Mouse (Mus musculus) ovary, adult 18-20 months (tissue): ENCODE measurements at regions not wholly inside any gene's neighbourhood (a gene's known extent, or its start where the extent isn't known, plus 50 kb on each side); places are given as distances from the start of the nearest gene placed in this dataset.

Experiments used
- DNase-seq: peaks from one replicate; pipeline ENCODE4 v3.0.0; 2022; ENCODE audit warnings: low spot score, mixed read lengths

DNA sequence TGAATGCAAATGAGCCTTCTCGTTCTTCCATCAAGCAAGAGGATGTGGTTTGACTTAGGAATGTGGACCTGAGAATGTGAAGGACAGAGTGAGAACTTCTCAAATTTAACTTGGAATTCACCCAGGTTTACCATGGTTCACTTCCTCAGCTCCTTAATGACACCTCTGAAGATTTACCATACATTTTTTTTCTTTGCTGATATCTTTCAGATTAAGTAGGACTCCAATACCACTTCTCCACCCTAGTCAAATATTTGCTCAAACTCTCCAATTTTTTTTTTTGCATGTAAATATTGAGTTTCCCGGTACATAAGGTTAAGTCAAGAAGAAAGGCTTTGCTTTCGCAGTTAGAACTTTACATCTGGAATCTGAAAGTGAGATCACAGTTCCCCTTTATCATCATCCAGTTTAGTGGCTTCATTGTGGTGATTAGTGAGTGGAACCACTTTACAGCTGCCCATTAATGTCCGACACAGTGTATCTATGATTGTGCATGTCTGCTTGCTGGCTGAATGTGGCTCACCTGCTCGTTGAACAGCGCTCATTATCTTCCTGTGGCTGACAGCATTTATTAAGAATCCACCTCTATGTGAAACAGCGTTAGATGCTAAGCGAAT lies 446.0 kb upstream of the Adam34 start:
- no peak for DNase-seq

DNA sequence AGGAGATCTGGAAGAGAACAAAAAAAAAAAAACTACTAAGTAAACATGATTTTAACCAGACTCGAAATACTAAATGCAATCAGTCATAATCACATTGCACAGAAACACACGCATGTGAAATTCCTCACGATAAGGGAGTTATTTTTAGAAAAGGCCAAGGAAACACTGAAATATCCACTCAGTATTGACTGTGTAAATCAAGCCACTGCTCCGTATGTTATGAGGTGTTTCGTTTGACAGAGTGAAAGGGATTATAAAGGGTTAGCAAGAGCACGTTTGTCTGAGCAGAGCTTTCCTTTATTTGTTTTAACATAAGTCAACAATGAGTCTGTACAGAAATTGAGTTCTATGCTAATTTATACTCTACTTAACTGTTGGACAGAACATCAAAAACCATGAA lies 455.3 kb upstream of the Adam34 start:
- no peak for DNase-seq

DNA sequence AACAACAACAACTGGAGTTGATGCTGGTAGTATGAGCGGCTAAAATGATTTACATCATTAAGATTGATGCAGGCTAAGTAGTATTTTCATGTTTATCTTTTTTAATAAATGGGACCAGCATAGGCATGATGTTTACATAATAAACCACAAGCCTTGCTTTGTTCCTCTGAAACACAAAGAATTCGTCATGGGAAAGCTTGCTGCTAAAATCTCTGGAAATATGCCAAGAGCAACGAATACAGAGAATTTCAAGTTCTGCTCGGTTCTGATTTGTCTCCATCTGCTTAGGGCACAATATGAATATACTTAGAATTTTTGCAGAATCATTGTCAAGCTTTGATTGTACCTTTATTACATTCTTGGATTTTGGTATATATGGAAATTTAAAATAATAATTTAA lies 467.2 kb upstream of the Adam34 start:
- DNase-seq: no peak

DNA sequence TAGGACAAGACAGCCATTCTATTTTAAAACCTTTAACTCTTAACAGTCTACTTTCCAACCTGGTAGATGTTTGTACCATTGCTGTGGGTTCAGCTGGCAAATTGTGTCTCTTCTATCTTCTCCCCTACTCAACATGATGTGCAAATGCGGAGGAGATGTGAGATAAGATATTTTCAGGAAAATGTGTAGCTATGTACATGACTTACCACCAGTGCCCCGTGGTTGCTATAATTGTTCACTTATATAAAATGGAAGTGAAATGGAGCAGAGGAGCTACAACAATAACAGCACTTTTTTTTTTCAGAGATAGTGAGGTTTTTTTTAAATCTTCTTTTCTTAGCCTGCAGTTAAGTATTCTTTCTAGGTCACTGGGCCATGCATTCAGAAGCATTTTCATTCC lies 492.4 kb upstream of the Adam34 start:
- DNase-seq: no peak

DNA sequence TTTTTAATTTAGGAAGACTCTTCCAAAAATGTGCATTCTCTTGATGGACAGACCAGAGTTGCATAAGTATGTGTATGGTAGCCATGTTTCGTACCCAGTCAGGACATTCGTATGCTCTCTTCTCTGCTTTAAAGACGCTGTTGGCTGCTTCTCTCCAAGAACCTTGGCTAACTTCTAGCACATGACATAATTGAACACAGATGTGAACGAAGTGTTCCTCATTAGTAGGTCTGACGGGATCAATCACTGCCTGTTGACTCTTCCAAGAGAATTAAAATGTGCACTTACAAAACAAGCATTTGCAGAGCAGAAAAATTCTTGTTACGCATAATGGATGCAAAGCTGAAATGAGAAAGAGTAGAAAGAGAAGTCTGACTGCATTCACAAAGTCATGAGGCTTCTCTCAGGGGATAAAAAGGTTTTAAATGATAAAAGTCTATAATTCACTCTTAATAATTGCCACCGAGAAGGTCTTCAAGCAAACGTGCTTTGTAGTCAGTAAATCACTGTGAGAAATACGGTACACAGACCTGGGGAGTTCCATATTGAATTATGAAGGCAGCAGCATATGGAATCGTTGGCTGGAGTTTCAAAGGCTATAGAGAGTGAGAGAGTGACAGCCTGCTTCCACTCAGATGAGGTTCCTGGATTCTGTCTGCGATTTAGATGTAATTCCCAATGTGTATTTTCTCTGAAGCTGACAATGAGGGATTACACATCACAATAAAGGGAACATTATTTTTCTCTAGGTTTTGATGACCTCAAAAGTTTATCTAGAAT lies 496.7 kb upstream of the Adam34 start:
- DNase-seq: no peak

DNA sequence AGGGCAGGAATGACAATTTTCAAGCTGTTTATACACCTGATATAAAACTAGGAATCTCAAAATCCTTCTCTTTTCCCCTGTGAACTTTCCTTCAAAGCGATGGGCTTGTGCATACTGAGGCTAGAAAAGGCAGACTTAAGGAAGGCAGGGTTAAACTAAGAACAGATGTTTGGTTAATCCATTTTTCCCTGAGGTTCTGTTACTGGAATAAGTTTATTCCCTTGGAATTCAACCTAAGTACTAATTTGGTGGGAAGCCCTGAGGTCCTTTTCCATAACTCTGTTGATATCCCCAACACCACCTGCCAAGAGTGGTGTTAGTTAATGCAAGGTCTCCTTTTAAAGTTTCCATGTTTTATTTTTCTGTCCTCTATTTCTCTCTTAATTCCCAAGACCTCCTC lies 512.5 kb upstream of the Adam34 start:
- DNase-seq: no peak

DNA sequence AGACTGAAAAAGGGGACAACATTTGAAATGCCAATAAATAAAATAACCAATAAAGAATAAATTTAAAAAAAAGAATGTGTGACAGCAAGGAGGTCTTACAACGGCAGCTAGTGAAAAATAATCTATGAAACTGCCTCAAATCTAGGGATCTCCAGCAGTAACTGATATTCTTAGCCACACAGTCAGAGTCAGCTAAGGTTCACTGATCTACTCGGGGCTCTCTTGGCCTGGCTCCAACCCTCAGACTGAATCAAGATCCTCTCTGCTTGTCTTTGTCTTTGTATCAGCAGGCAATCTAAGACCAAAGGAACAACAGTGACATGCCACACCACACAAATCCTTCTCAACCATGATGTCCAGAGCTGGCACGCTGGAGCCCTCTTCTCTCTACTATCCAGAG lies 542.5 kb upstream of the Adam34 start:
- no peak for DNase-seq

DNA sequence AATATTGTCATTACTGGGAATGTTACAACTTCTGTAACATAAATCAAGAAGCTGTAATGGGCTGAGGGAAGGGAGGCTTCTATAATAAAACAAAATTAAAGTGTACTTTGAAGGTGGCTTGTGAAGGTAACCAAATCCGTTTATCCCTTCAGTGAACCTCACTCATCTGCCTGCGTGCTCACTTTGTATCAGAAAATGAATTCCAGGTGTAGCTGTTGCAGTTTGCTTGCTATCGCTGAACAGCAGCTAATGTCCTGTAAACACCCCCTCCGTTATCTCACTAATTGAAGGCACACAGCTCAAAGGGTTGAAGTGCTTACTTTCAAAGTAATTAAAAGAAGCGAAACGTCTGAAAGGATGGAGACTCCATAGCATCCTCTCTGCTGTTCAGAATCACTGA lies 547.2 kb upstream of the Adam34 start:
- DNase-seq: no peak

DNA sequence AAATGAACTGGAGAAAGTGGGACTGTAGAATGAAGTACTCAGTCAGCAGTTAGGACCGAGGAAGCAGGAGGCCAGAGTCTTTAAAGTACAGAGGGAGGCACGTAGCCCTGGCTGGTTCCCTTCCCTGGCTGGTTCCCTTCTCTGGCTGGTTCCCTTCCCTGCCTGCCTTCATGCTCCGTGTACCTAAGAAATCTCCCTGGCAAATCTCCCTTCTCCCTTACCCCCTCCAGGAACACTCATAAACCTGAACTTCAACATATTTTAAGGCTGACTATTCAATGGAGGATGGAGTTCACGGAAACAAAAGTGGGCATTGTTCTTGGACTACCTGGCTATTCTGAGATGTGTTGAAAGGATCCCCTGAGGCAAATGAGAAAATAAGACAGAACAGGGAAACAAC lies 551.2 kb upstream of the Adam34 start:
- no peak for DNase-seq

DNA sequence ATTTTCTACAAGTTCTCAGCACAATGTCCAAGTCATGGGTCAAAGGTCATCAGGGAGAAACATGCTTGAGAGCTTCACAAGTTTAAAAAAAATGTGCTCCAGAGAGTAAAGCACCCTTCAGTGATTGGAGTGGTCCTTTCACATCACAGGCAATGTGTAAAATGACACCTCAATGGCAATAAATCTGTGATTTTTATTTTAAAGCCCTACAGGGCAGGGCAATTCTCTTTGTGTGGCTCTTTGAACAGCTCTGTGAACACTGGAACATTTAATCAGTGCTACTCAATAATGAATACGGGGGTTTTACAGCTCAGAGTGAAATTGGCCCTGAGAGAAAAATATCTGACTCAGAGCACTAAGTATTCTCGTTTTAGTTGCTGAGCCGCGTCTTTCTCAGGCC lies 563.5 kb upstream of the Adam34 start:
- no peak for DNase-seq

DNA sequence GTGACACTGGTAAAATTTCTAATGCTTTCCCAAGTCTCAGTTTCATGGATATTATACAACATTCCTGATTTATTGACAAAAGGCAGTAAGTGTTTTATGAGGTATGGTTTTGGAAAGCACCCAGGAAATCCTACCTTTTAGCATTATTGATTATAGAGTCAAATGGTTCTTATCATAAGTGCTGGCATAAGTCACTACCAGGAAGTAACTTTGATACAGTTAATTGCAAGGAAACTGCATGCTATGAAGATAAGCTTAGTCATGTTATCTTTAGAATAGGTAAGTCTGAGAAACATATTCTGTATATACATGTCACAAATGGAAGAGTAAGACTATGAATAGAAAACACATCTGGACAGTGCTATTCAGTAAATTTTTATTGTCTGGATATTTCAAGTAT lies 608.4 kb upstream of the Adam34 start:
- no peak for DNase-seq

DNA sequence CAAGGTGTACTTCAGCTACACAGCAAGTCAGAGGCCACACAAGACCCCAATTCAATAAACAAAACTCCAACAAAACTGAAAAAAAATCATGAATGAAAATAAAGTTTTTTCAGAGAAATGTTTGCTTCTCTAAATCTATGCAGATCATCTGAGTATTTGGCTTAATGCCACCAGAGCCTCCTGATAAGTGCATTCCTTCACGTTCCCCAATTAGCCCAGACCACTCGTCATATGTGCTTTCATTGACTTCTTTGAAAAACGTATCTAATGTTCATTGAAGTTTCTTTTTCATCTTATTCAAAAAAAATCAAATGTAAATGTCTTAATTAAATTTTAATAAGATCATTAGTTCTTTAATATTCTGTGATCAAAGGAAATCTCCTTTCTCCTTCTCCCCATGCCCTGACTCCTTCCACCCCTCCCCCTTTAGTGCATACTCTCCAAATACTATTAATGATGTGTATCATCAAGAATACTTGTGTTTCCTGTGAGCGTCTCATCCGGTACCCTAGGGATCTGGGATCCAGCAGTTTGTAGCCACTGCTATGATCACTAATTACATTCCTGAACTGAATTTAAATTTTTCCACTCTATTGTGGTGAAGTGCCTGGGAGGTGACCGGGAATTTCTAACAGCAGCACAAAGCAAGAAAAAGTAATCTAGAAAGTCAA lies 600.8 kb upstream of the Fat1 start:
- no peak for DNase-seq

DNA sequence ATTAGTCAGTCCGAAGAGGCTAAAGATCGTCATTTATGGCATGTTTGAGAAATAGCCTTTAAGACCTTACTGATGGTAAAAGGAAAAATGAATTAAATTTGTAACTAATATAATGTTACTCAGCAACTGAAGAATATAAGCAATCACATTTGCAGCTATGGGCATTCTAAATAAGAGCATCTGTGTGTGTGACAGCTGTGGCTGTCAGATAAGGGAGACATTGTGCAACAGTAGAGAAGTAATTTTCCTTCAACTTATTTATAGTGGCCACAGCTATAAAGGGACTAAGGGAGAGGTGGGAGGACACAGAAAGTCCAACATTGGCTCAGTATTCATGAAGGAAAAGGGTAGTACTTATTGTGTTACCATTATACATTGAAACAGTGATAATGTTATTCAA lies 591.8 kb upstream of the Fat1 start:
- no peak for DNase-seq

DNA sequence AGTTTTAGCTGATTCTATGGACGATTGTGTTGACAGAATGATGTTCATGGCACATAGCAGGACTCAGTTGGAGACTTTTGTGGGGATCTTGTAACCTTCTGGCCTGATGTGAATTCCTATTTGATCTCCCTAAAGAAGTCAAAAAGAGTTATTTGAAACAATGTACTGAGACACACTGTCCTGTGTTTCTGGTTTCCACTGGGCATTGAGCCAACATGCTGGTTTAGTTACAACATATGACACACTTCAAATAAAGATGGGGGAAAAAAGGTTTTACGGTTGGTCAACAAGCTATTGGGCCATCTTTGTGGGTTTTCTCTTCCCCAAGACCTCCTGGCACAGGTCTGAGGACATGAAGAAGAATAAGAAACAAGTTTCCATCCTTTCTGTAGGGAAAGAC lies 591.3 kb upstream of the Fat1 start:
- DNase-seq: no peak

DNA sequence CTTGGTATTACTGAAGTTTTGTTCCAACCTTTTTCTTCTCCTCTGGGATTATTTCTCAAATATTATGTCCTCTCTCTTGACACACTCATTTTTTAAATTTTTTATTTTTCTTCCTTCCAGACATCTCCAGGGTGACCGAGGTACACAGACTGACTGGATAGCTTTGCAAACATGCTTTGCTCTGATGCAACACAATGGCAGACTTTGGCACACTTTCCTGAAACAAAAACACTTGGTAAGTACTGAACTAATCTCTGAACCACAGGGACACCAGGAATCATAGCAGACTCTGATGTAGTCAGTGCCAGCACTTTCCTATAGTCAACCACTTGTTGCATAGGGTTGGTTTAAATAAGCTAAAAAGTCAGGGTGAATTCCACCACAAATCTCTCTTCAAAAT lies 587.8 kb upstream of the Fat1 start:
- peak; percentile 1 for DNase-seq

DNA sequence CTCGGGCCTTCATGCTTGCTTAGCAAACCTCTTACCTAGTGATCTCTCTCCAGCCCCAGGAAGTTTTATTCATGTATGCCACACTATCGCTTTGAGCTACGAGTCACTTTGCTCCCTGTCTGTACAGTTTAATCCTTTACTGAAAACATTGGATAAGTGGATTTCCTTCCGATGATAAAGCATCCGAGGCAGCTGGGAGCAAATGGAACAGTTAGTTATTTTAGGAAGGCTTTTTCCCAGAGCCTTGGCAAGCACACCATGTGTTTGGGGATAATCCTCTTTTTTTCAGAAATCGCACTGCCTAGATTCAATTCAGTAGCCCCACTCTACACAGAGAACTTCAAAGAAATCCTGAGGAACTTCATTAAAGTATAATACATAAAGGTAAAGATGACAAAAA lies 561.3 kb upstream of the Fat1 start:
- no peak for DNase-seq

DNA sequence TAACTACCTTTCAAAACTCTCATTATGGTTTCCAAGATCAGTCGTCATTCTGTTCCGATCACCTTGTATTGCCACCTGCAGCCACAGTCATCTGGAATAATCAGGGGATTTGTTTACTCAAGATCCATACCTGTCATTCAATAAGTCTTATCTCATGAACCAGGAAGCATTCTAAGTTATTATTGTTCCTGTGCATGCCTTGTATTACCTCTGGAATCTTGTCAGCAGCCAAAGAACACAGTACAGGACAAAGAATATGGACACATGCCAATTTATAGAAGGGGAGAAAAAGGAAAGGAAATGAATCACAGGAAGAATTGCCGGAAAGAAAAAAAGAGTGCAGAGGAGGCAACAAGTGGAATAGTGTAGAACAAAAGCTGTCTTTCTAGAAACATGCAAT lies 557.5 kb upstream of the Fat1 start:
- no peak for DNase-seq

DNA sequence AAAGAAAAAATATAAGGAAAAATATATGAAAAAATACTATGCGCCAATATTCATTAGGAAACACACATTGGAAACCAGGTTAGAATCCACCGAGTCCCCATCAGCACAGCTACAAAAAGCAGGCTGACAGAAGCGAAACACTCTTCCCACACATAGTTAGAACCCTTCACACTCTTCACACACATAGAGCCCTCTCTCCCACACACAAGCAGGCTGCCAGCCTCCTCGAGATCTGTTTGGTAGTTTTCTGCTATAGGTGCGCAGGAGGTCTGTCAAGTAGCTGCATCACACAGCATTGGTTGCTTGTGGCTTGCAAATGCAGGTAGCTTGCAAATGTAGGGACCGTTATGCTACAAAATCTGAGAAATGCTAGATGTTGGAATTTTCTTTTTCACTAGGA lies 526.8 kb upstream of the Fat1 start:
- DNase-seq: no peak

DNA sequence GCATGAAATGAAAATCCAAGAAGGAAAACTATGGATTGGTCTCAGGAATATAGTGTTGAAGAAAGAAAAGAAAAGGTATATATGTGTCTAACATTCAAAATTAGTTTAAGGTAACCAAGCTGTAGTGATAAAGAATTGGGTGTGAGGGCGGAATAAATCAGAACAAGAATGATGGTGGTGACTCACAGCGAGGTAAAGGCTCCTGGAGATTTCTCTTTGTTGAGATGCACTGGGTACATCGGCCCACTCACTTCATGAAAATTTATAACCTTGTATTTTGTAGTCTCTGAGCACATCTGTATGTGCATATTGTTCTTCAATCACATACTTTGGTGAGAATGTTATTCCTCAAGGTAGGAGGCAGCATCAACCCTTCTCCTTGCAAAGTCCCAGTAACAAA lies 525.0 kb upstream of the Fat1 start:
- DNase-seq: no peak

DNA sequence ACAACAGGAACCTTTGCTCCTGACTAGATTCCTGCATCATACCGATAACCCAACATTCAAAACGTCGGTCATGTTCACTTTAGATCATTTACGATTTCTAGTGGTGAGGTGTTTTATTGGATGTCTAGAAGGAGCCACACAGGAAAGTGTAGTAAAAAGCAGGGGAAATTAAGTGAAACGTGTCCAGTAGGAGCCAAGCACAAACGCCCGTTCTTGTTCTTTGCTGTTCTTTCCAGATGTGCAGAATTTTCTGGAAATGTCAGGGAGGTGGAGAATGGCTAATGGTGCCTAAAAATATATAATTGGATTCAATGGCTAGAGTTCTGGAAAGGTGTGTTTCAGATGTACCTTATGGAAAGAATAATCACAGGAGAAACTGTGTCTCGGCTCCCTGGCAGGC lies 517.2 kb upstream of the Fat1 start:
- DNase-seq: no peak

DNA sequence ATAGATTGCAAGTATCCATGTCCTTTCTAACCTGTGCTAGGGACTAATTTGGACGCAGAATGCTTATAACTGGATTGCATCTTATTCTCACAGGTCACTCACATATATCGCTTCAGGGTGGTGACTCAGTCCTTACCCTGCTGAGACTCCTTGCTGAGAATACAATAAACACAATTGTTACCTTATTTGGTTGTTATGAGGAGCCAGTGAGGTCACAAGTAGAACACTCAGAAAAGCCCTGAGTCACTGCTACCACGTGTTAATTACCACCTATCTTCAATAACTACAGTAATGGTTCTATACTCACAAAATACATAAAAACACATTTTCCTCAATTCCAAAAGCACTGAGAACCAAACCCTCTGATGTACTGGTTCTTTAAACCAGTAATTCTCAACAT lies 479.8 kb upstream of the Fat1 start:
- no peak for DNase-seq

DNA sequence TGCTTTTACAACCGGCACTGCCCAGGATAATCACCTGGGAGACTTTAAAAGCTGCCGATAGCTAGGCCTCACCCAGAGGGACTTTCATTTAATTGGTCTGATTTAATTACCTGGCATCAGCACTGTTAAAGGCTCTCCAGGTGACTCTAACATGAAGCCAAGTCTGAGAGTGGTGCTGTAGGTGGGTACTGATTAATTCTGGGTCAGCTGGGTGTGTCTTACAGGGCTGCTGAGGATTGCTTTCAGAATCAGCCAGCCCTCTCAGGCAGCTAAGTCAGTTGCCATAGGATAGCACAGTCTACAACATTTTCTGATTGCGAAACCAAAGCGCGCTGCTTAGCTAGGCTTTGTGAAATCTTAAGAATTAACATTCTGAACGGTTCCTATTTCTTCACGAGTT lies 478.9 kb upstream of the Fat1 start:
- DNase-seq: no peak

DNA sequence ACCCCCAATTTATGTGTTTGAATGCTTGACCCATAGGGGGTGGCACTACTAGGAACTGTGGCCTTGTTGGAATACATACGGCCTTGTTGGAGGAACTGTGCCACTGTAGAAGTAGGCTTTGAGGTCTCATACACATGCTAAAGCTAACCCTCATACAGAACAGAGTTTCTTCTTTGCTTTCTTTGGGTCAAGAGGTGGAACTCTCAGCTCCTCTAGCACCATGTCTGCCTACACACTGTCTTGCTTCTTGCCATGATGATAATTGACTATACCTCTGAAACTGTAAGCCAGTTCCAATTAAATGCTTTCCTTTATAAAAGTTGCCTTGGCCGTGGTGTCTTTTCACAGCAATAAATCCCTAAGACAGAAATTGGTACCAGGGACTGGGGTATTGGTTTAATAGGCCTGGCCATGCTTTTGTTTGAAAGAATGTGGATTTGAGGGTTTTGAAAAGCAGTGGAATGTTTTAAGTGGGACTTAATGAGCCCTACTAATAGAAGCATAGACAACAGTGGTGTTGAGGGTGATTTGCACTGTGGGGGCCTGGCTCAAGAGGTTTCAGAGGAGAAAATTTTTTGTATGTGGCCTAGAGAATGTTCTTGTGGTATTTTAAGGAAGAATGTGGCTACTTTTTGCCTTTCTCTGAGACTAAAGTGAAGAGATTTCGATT lies 468.7 kb upstream of the Fat1 start:
- DNase-seq: no peak
